Mouse (Mus musculus) heart, embryonic 15.5 days (tissue): ENCODE results near the gene Ces2g. TPM values are rescaled to one million over a fixed set of nuclear protein-coding genes. Genes with fewer than 3 reads are reported as not detected.

Source experiments
- ATAC-seq: fragments of 200-750 bp; cut with Nextera tagmentation; replicated peaks from 2 replicates; pipeline ENCODE4 v1.8.0; 2017; ENCODE audit warnings: low read depth, moderate TSS enrichment; ENCODE audit not compliant: insufficient number of reproducible peaks, insufficient read depth, low FRiP score
- H3K27ac ChIP-seq: fragments of 300-500 bp; sonication (generic); 2 replicates; pipeline ENCODE4 v1.5.1; 2015; ENCODE audit warnings: mild to moderate bottlenecking, inconsistent platforms
- H3K27me3 ChIP-seq: fragments of 300-500 bp; sonication (generic); 2 replicates; pipeline ENCODE4 v1.6.1; 2015; ENCODE audit warnings: inconsistent platforms
- H3K36me3 ChIP-seq: fragments of 300-500 bp; sonication (generic); 2 replicates; pipeline ENCODE4 v1.6.1; 2015; ENCODE audit warnings: mild to moderate bottlenecking, inconsistent platforms
- H3K4me1 ChIP-seq: fragments of 300-500 bp; sonication (generic); replicated peaks from 2 replicates; pipeline ENCODE4 v1.6.1; 2015; ENCODE audit warnings: inconsistent platforms
- H3K4me2 ChIP-seq: fragments of 300-500 bp; sonication (generic); 2 replicates; pipeline ENCODE4 v1.6.1; 2015; ENCODE audit warnings: inconsistent platforms, mild to moderate bottlenecking, moderate library complexity
- H3K4me3 ChIP-seq: fragments of 300-500 bp; sonication (generic); 2 replicates; pipeline ENCODE4 v1.5.1; 2015; ENCODE audit warnings: mild to moderate bottlenecking, inconsistent platforms
- H3K9ac ChIP-seq: fragments of 300-500 bp; sonication (generic); 2 replicates; pipeline ENCODE4 v1.6.1; 2015; ENCODE audit warnings: mild to moderate bottlenecking, inconsistent platforms
- H3K9me3 ChIP-seq: fragments of 300-500 bp; sonication (generic); replicated peaks from 2 replicates; pipeline ENCODE4 v1.6.1; 2016; ENCODE audit warnings: inconsistent platforms
- WGBS: fragments of 180-500 bp; shearing (Covaris S2); methylation state at CpG from one replicate; pipeline ENCODE4 v1.1.7; 2015; ENCODE audit warnings: mixed read lengths; 5-methylcytosine and 5-hydroxymethylcytosine counted together
- polyA plus RNA-seq: library from polyadenylated mRNA; unstranded; fragments of >200 nt; fragmentation: Nextera tagmentation; extraction: Ambion mirVana; gene quantifications from 2 replicates; pipeline ENCODE4 v1.2.1, GENCODE M21; 2015

Ces2g gene
- polyA plus RNA-seq, result 3.3 and 4.5 TPM in 2 replicates

DNA sequence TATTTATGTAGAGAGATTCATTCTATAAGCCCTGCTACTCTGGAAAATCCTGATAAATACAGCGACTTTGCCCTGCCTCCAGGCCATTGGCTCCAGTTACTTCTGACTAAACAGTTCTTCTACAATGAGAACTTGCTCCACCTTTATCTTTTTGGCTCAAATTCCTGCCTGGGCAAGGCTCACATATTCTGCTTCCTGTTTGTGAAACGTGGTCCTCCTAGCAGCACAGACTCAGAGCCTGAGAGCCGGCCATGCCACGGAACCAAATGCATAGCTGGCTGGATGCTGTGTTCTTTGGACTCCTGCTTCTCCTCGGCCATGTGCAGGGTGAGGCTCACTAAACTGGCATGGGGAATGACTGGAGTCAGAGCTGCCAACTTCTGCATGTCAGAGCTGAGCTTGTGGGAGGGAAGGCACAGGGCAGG, at the start of gene Ces2g:
Gene Ces2g (plus strand): TSS at position 182 of the 425 bp plus-strand sequence.
- Histone ChIP-seq H3K4me1 (no peaks in the 10 kb centered on the region), H3K4me3 (no peak within 1 kb of the TSS), H3K27ac (peak within 1 kb of the TSS; percentile 26; the same call in 1 of the 2 replicates), H3K9ac (no peak within 1 kb of the TSS), H3K4me2 (no peak within 1 kb of the TSS), H3K36me3 (no peaks in the 10 kb centered on the region), H3K27me3 (no peaks in the 10 kb centered on the region), H3K9me3 (no peaks in the 10 kb centered on the region)
- ATAC-seq, result peak; percentile 60
- WGBS, result 37% methylated on average over 5 of the region's 5 CpGs

DNA sequence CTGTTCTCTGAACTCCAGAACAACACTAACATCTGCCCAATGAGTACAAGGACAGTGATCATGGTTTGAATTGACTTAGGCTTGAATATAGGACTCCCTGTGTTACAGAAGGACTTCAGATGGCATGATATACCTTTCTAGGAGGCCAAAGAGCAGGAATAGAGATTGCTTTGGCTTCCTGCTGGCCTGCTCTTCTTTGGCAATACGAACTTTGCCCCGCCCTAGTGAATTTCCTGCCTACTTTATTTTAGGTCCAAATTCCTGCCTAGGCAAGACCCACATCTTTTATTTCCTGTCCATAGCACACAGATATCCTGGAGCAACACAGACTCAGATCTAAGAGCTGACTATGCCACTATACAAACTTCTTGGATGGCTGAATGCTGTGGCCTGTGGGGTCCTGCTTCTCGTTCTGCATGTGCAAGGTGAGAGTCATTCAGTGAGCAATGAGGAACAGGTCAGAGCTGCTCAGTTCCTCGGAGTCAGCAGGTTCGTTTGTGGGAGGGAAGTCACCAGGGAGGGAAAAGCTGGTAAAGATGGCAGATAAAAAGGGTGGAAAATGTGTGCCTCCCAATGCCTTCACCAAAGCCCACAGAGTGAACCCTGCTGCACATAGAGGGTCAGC, 35.4 kb upstream of the Ces2g start, which contains the start of gene Ces2e:
Gene Ces2e (plus strand): TSS at position 289 of the 625 bp plus-strand sequence.
- H3K9me3 ChIP-seq, result no peaks in the 10 kb centered on the region
- ATAC-seq, result no peak
- no peaks in the 10 kb centered on the region for H3K36me3 ChIP-seq
- WGBS, result 65% methylated on average over 5 of the region's 5 CpGs
- H3K4me2 ChIP-seq, result no peak within 1 kb of the TSS
- H3K9ac ChIP-seq, result no peak within 1 kb of the TSS
- H3K4me1 ChIP-seq, result no peaks in the 10 kb centered on the region
- no peak within 1 kb of the TSS for H3K27ac ChIP-seq
- no peak within 1 kb of the TSS for H3K4me3 ChIP-seq
- H3K27me3 ChIP-seq, result no peaks in the 10 kb centered on the region

DNA sequence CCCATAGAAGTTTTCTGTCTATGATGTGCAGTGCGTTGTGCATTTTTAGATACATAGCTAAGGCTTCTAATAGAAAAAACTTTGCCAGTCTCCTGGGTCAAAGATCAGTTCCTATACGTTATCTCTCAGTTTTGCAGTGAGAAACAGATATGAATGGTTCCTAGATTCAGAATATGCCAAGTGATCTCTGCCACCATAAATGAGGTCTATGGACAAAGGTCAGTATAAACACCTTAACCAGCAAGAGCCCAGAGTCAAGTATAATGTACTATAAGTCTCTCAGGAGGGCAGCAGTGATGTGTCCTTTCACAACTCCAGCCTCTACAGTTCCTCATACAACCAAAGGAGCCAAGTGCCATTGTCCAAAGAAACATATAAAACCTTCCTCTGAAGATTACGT, 34.2 kb upstream of the Ces2g start:
- H3K9me3 ChIP-seq, result no peaks in the 10 kb centered on the region
- no peaks in the 10 kb centered on the region for H3K36me3 ChIP-seq
- H3K4me3 ChIP-seq, result no peak overlapping the region
- H3K4me1 ChIP-seq, result no peaks in the 10 kb centered on the region
- no peak overlapping the region for H3K9ac ChIP-seq
- H3K27me3 ChIP-seq, result no peaks in the 10 kb centered on the region
- 76% methylated on average over 3 of the region's 3 CpGs for WGBS
- no peak overlapping the region for H3K27ac ChIP-seq
- ATAC-seq, result no peak
- H3K4me2 ChIP-seq, result no peak overlapping the region

DNA sequence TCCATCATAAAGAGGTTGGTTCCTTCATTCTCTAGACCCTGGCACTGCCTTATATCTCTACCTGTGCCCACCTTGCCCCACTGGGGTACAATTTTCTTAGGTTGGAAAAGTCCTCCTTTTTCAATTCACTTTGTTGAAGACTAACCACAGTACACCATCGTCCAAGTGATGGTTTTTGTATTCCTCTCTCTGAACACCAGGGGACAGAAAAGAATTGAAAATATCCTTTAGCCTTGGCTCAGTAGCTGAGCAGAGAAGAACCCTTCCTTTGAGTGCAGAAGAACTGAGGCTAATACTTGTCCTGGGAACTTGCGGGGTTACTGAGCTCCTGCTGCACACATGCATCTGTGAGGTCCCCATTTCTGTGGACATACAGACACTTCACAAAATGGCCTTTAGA, 16.9 kb upstream of the Ces2g start:
- Histone ChIP-seq H3K4me3 (no peak overlapping the region), H3K36me3 (no peaks in the 10 kb centered on the region), H3K27me3 (no peaks in the 10 kb centered on the region), H3K4me2 (no peak overlapping the region), H3K27ac (no peak overlapping the region), H3K4me1 (no peaks in the 10 kb centered on the region), H3K9me3 (no peaks in the 10 kb centered on the region), H3K9ac (no peak overlapping the region)
- WGBS, result 71% methylated on average over 2 of the region's 2 CpGs
- no peak for ATAC-seq

DNA sequence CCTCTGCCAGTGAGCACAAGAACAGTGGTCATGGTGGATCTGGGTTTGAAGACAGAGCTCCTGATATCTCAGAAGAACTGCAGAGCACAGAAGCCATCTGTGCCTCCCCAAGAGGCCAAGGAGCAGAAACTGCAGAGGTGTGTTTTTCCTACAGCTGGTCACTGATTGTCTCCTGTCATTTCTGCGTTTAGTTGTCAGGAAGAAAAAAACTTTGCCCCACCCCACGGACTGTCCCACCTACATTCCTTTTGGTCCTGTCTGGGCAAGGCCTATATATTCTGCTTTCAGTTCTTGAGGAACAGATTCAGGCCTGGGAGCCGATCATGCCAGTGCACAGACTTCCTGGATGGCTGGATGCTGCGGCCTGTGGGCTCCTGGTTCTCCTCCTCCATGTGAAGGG, 14.5 kb upstream of the Ces2g start, which contains the start of gene Ces2f:
Gene Ces2f (plus strand): TSS at position 301 of the 400 bp plus-strand sequence.
- no peaks in the 10 kb centered on the region for H3K4me1 ChIP-seq
- 74% methylated on average over 4 of the region's 4 CpGs for WGBS
- H3K36me3 ChIP-seq, result no peaks in the 10 kb centered on the region
- H3K27me3 ChIP-seq, result no peaks in the 10 kb centered on the region
- no peak within 1 kb of the TSS for H3K27ac ChIP-seq
- no peaks in the 10 kb centered on the region for H3K9me3 ChIP-seq
- H3K4me3 ChIP-seq, result no peak within 1 kb of the TSS
- H3K9ac ChIP-seq, result no peak within 1 kb of the TSS
- H3K4me2 ChIP-seq, result no peak within 1 kb of the TSS
- ATAC-seq, result no peak

DNA sequence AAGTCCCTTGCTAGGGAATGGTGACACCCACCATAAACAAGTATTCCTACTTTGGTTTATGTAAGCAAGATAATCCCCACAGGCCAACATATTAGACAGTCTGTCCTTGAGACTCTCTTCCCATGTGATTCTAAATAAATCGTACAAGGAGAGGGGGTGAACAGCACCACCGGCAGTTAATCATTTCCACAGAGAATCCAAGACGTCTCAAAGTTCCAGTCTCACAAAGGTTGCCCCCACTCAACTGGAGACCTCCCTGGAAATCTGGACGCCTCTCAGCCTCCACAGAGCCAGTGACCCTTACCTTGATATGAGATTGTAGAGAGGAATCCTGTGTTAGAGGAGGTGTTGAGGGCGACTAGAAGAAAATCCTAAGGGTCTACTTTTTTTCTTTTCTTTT, 12.5 kb upstream of the Ces2g start:
- Histone ChIP-seq H3K27ac (no peak overlapping the region), H3K36me3 (no peaks in the 10 kb centered on the region), H3K27me3 (no peaks in the 10 kb centered on the region), H3K4me2 (no peak overlapping the region), H3K4me3 (no peak overlapping the region), H3K4me1 (no peaks in the 10 kb centered on the region), H3K9ac (no peak overlapping the region), H3K9me3 (no peaks in the 10 kb centered on the region)
- no peak for ATAC-seq
- WGBS, result 75% methylated on average over 5 of the region's 5 CpGs

DNA sequence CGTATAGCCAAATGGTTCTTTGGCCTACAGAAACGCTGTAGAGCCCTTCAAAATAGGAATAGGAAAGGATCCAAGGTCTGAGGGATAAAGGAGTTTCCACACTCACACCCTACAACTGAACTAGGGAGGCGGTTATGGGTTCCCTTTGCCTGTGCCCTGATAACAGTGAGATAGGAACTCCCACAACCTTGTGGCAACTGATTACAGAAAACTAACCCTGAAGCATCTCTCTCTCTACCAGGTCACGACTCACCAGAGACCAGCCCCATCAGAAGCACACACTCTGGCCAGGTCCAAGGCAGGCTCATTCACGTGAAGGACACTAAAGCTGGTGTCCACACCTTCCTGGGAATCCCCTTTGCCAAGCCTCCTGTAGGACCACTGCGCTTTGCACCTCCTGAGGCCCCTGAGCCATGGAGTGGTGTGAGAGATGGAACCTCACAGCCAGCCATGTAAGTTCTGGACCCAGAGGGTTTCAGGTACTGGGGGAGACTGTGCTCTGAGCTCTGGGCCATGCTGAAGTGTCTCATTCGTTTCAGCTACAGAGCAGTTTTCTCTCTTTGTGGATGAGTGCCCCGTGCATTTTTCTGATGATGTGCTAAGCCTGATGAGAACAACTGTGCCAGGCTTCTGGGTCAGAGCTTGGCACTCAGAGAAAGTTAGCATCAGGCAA, 847 bp downstream of the Ces2g start:
- H3K4me1 ChIP-seq, result no peaks in the 10 kb centered on the region
- no peaks in the 10 kb centered on the region for H3K27me3 ChIP-seq
- 60% methylated on average over 8 of the region's 8 CpGs for WGBS
- H3K9me3 ChIP-seq, result no peaks in the 10 kb centered on the region
- no peak for ATAC-seq
- no peak overlapping the region for H3K4me3 ChIP-seq
- no peaks in the 10 kb centered on the region for H3K36me3 ChIP-seq
- H3K4me2 ChIP-seq, result no peak overlapping the region
- no peak overlapping the region for H3K9ac ChIP-seq
- H3K27ac ChIP-seq, result no peak overlapping the region

DNA sequence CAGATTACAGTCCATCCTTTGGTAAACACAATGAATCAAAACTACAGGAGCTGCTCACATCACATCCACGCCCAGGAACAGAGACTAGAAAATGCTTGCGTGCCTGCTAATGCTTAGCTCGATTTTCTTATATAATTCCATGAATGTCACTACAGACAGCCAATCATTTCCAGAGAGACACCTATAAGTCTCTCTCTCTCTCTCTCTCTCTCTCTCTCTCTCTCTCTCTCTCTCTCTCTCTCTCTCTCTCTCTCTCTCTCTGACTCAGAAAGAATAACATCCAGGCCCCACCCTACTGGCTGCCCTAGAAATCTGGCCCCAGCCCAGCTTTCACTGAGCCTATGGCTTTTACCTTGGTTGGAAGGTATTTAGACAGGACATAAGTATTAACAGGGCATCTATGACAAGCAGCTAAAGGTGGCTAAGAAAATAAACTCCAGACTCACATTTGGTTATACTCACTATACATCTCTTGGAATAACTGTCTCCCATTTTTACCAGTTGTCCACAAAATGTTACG, 1.9 kb downstream of the Ces2g start:
- no peak for ATAC-seq
- Histone ChIP-seq H3K4me1 (no peaks in the 10 kb centered on the region), H3K4me2 (no peak overlapping the region), H3K9me3 (no peaks in the 10 kb centered on the region), H3K4me3 (no peak overlapping the region), H3K9ac (no peak overlapping the region), H3K36me3 (no peaks in the 10 kb centered on the region), H3K27me3 (no peaks in the 10 kb centered on the region), H3K27ac (no peak overlapping the region)
- 71% methylated on average over 4 of the region's 4 CpGs for WGBS

DNA sequence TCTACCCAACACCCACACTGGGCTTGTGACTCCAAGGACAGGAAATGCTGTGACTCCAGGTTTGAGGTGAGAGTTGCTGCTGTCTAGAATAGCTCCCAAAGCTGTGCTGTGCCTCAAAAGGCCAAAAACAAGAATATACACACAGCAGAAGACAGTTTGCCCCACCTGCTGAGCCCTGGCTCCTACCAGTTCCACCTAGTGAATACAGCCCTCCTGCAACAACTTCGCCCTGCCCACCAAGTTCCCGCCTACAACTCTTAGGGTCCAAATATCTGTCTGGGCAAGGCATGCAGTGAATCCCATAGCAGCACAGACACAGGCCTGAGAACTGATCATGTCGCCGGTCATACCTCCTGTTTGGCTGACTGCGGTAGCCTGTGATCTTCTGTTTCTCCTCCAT, 22.6 kb downstream of the Ces2g start:
- Histone ChIP-seq H3K9me3 (0 out of 2 replicates have a peak, but pooled peaks cover 3% of the 10 kb centered on the region), H3K9ac (no peak overlapping the region), H3K27me3 (no peaks in the 10 kb centered on the region), H3K4me3 (no peak overlapping the region), H3K36me3 (no peaks in the 10 kb centered on the region), H3K27ac (no peak overlapping the region), H3K4me1 (no peaks in the 10 kb centered on the region), H3K4me2 (no peak overlapping the region)
- no peak for ATAC-seq
- WGBS, result 89% methylated on average over 5 of the region's 5 CpGs

DNA sequence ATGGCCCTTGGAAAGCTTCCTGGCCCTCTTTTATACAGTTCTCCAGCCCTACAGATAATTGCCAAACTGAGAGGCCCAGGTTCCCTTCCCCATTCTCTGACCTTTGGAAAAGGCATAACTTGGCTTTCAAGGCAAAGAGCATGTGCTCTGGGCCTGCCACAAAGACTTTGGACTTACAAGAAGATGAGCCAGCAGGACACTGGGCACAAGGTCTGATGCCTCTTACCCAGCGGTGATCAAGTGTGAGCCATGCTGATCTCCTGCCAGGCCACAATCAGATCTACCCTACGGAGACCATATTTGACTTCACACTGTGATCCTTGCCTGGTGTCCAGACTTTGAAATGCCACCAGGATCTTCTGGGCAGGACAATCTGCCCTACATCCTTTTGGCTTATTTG, 23.4 kb downstream of the Ces2g start:
- 89% methylated on average over 2 of the region's 2 CpGs for WGBS
- no peaks in the 10 kb centered on the region for H3K4me1 ChIP-seq

DNA sequence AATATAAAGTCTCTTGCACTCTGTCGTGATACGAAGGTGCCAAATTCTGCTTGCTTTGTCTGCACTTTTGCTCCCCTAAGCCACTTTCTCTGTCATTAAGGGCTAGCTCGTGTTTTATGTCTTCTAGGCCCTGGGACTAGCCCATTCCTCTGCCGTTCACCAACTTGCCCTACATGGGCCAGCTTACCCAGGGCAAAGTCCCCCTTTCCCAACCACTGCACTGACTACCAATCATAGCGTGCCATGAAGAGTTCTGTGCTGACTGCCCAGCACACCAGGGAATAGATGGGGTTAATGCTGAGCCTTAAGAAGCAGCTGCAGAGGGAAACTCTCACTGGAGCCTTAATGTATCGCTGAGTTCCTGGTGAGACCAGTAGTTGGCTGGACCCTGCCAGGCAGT, 36.7 kb downstream of the Ces2g start:
- ATAC-seq, result no peak
- Histone ChIP-seq H3K4me2 (no peak overlapping the region), H3K4me1 (no peaks in the 10 kb centered on the region), H3K9ac (no peak overlapping the region), H3K27me3 (no peaks in the 10 kb centered on the region), H3K9me3 (no peaks in the 10 kb centered on the region), H3K4me3 (no peak overlapping the region), H3K27ac (no peak overlapping the region), H3K36me3 (no peaks in the 10 kb centered on the region)
- 71% methylated on average over 6 of the region's 6 CpGs for whole genome bisulfite sequencing

More for the DNA sequence above, 23.4 kb downstream of the Ces2g start:
- Histone ChIP-seq H3K9ac (no peak overlapping the region), H3K27ac (no peak overlapping the region), H3K27me3 (no peaks in the 10 kb centered on the region), H3K36me3 (no peaks in the 10 kb centered on the region), H3K9me3 (no peaks in the 10 kb centered on the region), H3K4me3 (no peak overlapping the region), H3K4me2 (no peak overlapping the region)
- no peak for ATAC-seq
